In the genomic region with DNA sequence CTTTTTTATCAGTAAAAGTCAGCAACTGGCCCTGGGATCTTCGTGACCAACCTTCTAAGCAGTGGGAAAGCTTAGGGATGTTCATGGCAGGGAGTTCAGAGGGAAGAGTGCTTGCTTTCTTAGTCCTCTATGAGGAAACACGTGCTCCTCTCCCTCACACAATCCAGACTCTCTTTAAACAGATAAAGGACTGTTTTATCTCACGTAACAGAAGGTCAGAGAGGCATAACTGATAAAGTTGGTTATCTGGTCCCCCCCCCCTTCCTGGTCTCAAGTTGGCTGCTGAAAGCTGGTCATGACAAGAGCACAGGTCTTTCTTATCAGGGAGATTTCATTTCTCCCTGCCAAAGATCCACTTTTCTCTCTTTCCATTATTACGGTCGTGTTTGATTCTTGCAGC, we compare ENCODE assay signal across 27 mouse cellular contexts. TPM values are rescaled to one million over a fixed set of nuclear protein-coding genes. Genes with fewer than 3 reads are reported as not detected.
"Had no signal": no experiment of that assay in that cellular context is flagged by ENCODE, and none has a peak within 500 bp of the region (broad histone marks: within the 10 kb centered on the region; RNA-seq: fewer than 3 reads in every experiment).

No protein-coding gene starts in this region.

- H3K4me3 ChIP-seq: liver, embryonic 15.5 days; lung, embryonic 15.5 days; megakaryocyte, embryonic 14.5 days; midbrain, embryonic 10.5 days; midbrain, embryonic 13.5 days; midbrain, embryonic 15.5 days; myocyte; neural tube, embryonic 13.5 days; neural tube, embryonic 15.5 days; stomach, embryonic 15.5 days had no signal

- ATAC-seq: liver, postnatal 0 days; lung, postnatal 0 days; midbrain, embryonic 13.5 days; midbrain, embryonic 15.5 days had no signal

- H3K27me3 ChIP-seq: liver, embryonic 15.5 days; lung, embryonic 15.5 days; megakaryocyte, embryonic 14.5 days; midbrain, embryonic 13.5 days; midbrain, embryonic 15.5 days; neural tube, embryonic 13.5 days; neural tube, embryonic 15.5 days; stomach, embryonic 15.5 days had no signal

- DNase-seq: liver, postnatal 0 days; lung, adult 2 months; lung, postnatal 14 days; lung, postnatal 36 days; retina, postnatal 1 day; right cerebral cortex, adult 18-20 months; right cerebral cortex, postnatal 25 days; right cerebral cortex, postnatal 4 days; thymus, adult 2 months; thymus, postnatal 25 days; thymus, postnatal 4 days had no signal

- H3K4me2 ChIP-seq: liver, embryonic 15.5 days; lung, embryonic 15.5 days; midbrain, embryonic 13.5 days; midbrain, embryonic 15.5 days; neural tube, embryonic 13.5 days; neural tube, embryonic 15.5 days; stomach, embryonic 15.5 days had no signal

- H3K9me3 ChIP-seq: liver, embryonic 15.5 days; lung, embryonic 15.5 days; megakaryocyte, embryonic 14.5 days; midbrain, embryonic 10.5 days; midbrain, embryonic 13.5 days; midbrain, embryonic 15.5 days; neural tube, embryonic 13.5 days; neural tube, embryonic 15.5 days; stomach, embryonic 15.5 days had no signal

- H3K36me3 ChIP-seq: liver, embryonic 15.5 days; lung, embryonic 15.5 days; midbrain, embryonic 10.5 days; midbrain, embryonic 13.5 days; midbrain, embryonic 15.5 days; neural tube, embryonic 13.5 days; neural tube, embryonic 15.5 days; stomach, embryonic 15.5 days had no signal

- H3K9ac ChIP-seq: liver, embryonic 15.5 days; liver, postnatal 0 days; lung, embryonic 15.5 days; midbrain, embryonic 13.5 days; midbrain, embryonic 15.5 days; neural tube, embryonic 13.5 days; neural tube, embryonic 15.5 days; stomach, embryonic 15.5 days had no signal

- H3K27ac ChIP-seq: liver, embryonic 15.5 days; lung, embryonic 15.5 days; macrophage; midbrain, embryonic 10.5 days; midbrain, embryonic 13.5 days; midbrain, embryonic 15.5 days; neural tube, embryonic 13.5 days; neural tube, embryonic 15.5 days; stomach, embryonic 15.5 days; stomach, postnatal 0 days had no signal

- H3K4me1 ChIP-seq: lung, embryonic 15.5 days; megakaryocyte, embryonic 14.5 days; midbrain, embryonic 10.5 days; midbrain, embryonic 13.5 days; midbrain, embryonic 15.5 days; neural tube, embryonic 13.5 days; neural tube, embryonic 15.5 days; stomach, embryonic 15.5 days had no signal

RNA-seq across cellular contexts. Expression of a gene that starts 38.8 kb away (rescaled TPM):
- total RNA-seq: megakaryocyte progenitor cell, adult 5-6 weeks had no signal
- polyA plus RNA-seq: liver, embryonic 15.5 days; liver, postnatal 0 days; neural tube, embryonic 13.5 days; small intestine, adult 2 months; spleen, adult 2 months had no signal
